Mouse (Mus musculus): ENCODE measurements at regions not wholly inside any gene's neighbourhood (a gene's known extent, or its start where the extent isn't known, plus 50 kb on each side); places are given as distances from the start of the nearest gene placed in this dataset.

GRCm38 (mm10) chr5:64526521-64526920 lies 276.7 kb upstream of the Klf3 start:
- TF ChIP-seq CTCF (IDR thresholded peaks at IDR 0.05; ENCODE audit: low read depth, low read length): no peak
- TF ChIP-seq POLR2A (IDR thresholded peaks at IDR 0.05; ENCODE audit: insufficient read depth, low read length): no peak
- TF ChIP-seq EP300 (IDR thresholded peaks at IDR 0.05; ENCODE audit: insufficient read depth, low read depth, low read length): no peak

Measured in ES-Bruce4 (cell line).